Mouse (Mus musculus): ENCODE results near the gene 1700008O03Rik.

1700008O03Rik gene

DNA sequence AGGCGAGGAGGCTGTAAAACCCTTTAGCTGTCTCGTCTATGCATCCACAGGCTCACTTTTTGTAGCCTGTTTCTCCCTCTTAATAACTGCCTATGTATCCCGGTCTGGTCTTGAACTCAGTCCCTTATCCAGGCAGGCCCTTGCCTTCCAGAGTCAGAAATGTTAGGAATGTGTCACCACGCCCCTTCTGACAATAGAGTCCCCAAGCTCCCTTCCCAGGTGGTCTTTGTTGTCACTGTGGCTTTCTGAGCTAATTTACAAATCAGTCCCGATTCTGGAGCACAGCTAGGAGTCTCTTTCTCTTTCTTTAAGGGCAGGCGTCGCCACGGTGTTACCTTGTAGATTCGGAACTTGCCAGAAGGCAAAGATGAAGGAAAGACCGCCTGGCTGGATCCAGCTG is 10.4 kb downstream of the 1700008O03Rik start:
- no peak for DNase-seq (ENCODE audit: low spot score)

DNA sequence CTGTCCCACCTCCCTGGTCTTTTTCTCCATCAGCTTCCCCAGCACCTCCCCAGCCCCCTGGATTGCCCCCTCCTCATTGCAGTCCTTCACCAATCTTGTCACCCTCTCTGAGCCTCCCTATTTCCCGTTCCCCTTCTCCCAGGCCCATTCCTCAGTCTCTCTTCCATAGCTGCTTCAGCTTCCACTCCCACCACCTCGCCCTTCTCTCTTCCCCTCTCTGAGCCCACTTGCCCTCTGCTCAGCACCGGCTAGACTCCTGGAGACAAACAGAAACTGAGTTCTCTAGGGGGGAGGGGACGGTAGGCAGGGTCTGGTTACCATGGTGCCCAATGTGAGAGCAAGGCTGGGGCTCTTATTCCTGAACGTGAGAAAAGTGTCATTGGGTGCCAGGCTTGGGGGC is 10.9 kb downstream of the 1700008O03Rik start:
- no peak for DNase-seq (ENCODE audit: low spot score)

DNA sequence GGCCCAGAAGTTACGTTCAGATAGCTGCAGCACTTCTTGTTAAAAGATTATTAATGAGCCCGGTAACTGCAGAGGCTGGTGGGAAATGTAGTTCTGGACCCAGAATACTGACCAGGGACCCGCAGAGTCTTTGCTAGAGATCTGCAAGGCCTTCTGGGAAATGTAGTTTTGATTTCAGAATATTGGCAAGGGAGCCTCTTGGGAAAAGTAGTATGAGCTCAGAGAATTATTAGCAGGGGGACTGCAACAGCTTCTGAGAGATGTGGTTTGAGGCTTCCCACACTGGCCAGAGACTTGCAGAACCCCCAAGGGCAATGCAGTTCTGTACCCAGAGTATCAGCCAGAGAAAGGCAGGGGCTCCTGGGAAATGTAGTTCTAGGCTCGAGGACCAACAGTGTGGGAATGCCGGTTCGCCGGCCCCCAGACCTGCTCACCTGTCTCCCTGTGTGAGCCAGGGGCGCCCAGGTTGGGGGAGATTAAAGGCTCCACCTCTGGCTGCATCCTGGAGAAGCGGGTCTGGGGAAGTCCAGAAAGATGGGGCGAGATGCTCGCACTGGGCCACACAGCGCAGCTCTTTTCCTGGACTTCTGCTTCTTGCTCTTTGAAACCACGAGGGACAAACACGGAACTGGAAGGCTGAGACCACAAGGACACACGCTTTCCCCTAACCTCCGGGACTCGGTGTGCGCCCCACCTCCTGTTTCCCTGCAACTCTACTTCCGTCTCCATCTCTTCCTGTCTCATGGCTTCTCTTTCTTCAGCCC is 11.5 kb downstream of the 1700008O03Rik start:
- DNase-seq (ENCODE audit: low spot score), result peak; percentile 67

DNA sequence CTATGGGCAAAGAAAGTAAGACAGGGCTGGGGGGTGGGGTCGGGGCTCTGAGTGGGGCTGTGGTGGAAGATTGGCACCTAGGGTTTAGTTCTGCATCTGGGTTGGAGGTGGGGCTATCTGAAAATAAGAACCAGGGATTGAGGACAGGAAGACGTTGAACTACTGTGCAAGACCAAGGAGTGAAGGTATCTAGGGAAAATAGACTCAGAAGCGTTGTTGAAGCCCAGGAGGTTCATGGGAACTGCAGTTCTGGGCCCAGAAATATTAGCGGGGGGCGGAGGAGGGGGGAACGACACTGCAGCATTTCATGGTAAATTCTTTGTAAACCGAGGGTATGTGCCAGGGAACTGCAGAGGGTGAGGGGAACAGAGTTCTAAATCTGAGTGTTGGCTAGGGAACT is 12.2 kb downstream of the 1700008O03Rik start:
- DNase-seq (ENCODE audit: low spot score), result no peak

DNA sequence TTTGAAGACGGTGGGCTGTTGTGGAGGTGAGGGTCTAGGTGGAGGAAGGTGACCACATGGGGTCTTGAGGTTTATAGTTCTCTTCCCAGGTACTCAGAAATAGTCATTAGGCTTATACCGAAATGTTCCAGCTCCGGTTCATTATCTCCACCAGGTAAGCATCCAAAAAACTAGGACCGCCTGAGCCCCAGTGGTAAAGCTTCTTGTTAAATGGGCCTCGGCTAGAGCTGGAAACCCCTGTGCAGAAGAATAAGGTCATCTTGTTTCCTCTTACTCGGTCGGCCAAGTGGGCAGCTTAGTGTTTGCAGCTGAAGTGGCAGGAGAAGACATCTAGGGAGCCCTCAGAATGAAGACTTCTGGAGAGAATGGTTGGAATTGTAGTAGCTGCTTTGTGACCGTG is 12.9 kb downstream of the 1700008O03Rik start:
- no peak for DNase-seq (ENCODE audit: low spot score)

DNA sequence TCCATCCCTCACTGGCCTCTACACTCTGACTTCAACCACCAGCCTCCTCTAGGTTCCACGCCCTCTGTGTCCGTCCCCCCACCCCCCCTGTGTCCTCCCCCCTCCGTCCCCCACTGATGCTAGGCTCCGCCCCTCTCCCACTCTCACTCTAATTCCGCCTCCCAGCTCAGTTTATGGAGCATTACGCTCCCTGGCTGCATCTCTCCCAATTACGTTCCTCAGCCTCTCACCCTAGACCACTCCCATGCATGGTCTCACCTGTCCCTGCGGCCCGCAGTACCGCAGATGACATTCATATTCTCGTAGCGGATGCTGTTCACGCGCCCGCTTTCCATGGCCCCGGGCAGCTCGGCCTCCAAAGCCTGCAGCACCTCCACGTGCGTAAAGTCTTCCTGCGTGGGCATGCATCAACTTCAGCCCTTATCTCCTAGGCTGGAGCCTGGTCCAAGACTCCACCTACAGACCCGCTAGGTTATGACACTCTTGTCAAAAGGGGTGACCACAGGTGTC is 24.8 kb downstream of the 1700008O03Rik start:
- DNase-seq (ENCODE audit: low spot score), result no peak

DNA sequence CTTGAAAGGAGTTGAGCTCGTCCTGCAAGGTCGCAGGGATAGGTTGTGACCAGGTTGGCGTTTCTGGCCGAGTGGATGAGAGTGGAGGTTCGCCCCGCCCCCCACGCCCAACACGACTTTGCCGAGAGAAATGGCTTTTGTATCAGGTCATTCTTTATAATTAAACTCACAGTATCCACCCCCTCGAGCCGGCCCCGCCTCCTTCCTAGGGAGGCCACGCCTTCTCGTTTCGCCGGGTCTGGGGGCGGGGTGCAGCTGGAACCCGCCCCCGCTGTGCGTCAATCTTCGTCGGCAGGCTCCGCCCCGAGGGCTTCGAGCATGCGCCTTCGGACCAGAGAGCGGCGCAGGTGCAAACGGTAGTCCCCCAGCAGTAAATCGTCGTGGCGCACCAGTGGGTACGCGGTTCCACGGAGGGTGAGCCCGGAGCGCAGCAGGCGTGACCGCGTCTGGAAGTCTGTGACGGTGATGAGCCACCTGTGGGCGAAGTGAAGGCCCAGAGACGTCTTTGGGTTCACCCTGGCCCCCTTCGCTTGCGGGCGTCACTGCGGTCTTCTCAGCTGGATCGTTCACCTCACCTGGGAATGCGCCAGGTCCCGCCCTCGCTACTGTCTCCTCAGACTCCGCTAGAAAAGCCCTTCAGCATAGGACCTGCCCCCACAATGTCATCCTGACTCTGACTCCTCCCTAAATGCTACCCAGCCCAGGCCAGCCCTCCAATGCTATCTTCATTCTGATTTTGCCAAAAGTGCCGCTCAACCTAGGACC is 25.5 kb downstream of the 1700008O03Rik start:
- DNase-seq (ENCODE audit: low spot score), result peak; percentile 72

DNA sequence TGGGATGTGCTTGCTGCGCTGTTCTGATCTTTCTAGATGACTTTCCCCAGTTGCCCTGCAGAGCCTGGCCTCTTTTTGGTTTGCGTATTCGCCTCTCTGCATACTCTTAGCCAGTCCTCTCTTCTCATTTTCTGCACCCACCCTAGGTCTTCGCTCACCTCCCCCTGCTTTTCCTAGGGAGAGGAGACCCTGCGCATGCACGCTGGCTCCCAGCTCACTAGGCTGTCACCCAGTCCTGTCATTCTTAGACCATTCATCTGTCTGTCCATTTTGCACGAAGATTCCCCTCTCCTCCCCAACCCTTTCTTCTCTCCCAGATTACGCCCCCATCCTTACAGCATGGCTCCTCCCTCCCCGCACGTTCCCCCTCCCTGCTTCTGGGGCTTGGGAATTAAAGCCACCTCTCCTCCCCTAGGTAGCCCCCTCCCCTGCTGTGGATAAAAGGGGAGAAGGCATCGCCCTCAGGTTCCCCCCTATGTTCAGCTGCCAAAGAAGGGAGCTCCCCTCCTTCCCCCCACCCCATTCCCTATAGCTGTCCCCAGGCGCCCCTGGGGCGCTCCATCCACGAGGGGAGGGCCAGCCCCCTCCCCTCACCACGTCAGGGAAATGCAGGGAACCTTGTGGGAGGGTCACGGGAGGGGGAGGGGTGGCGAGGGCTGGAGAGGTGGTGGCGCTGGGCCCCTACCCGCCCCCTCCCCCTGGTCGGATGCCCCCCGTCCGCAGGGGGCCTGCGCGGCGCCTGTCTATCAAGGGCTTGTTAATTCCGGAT is 26.6 kb downstream of the 1700008O03Rik start:
- no peak for DNase-seq (ENCODE audit: low spot score)

DNA sequence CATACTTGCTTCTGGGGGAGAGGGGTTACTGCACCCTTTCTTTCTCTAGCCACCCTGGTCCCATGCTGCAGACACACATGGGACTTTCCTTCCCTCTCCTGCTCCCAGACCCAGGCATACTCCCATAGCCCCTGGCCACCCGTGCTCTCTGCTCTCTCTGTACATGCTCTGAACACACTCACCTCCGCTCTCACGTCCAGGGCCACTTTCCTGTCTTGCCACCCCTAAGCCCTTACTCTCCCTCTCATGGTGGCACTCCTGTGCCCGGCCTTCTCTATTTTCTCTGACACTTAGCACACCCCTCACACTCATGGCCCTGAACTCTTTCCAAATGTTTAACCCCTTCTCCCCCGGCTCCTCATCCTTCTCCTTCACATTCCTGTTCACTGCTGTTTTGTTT is 27.6 kb downstream of the 1700008O03Rik start:
- no peak for DNase-seq (ENCODE audit: low spot score)

DNA sequence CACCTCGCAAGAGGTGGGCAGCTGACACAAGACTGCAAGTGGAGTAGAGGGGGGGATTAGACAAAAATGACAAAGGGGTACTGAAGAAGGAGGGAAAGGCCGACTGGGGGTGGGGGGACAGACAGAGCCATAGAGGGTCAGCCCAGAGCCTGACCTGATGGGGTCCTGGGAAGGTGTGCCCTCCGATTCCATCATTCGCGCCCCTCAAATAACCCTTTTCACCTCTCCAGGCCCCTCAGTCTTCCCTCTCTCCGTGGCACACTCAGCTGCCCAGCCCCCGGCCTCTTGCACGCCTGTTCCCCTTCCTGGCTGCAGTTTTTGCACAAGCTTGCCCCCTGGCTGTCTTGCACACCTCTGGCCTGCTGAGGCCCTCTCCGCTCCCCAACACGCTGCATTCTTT is 28.1 kb downstream of the 1700008O03Rik start:
- no peak for DNase-seq (ENCODE audit: low spot score)

DNA sequence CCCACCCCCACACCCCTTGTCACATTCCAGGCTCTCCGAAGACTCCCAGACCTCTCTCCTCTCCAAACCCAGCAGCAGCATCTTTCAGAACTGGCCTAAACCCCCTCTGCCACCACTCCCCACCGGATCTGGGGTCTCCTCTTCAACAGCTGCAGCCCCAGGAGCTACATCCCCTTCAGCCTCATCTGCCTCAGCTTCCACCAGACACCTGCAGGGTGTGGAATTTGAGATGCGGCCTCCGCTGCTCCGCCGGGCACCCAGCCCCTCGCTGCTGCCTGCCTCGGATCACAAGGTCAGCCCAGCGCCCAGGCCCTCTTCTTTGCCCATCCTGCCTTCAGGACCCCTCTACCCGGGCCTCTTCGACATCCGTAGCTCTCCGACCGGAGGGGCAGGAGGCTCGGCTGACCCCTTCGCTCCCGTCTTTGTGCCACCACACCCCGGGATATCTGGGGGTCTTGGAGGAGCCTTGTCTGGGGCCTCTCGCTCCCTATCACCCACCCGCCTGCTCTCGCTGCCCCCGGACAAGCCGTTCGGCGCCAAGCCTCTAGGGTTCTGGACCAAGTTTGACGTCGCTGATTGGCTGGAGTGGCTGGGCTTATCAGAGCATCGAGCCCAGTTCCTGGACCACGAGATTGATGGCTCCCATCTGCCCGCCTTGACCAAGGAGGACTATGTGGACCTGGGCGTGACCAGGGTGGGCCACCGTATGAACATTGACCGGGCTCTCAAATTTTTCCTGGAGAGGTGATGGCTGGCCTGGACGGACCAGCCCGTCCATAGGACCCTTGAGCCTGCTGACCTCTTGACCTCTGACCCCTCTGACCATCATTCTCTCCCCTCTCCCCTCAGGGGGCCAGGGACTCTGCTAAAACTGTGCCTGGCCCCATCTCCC is 28.8 kb downstream of the 1700008O03Rik start:
- no peak for DNase-seq (ENCODE audit: low spot score)

DNA sequence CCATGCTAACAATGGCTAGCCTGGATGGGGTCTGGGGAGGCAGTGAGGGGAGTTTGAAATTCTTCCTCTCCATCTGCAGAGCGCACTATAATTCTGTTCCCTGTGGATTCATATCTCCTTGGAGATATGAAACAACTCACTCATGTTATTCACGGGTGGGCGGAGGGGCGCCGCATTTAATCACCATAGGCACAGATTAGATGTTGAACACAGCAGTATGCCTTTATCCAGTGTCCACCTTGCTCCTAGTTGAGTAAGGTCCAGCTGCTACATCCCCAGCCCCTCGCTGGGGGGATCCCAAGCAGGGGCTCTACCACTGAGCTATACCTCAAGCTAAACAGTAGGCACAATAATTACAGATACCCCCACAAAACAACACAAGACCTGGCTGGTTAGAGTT is 30.2 kb downstream of the 1700008O03Rik start:
- no peak for DNase-seq (ENCODE audit: low spot score)

DNA sequence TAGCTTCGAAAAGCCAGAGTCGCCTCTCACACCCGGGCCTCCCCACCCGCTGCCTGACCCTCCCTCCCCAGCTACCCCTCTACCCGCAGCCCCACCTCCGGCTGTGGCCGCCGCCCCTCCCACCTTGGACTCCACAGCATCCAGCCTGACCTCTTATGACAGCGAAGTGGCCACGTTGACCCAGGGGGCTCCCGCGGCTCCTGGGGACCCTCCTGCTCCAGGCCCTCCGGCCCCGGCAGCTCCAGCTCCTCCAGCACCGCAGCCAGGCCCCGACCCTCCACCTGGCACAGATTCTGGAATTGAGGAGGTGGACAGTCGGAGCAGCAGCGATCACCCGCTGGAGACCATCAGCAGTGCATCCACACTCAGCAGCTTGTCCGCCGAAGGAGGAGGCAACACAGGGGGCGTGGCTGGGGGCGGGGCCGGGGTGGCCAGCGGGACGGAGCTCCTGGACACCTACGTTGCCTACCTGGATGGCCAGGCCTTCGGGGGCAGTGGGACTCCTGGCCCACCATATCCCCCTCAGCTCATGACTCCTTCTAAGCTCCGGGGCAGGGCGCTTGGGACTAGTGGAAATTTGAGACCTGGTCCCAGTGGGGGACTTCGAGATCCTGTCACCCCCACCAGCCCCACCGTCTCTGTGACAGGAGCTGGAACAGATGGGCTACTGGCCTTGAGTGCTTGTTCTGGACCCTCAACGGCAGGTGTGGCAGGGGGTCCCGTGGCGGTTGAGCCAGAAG is 31.8 kb downstream of the 1700008O03Rik start:
- DNase-seq (ENCODE audit: low spot score), result no peak

DNA sequence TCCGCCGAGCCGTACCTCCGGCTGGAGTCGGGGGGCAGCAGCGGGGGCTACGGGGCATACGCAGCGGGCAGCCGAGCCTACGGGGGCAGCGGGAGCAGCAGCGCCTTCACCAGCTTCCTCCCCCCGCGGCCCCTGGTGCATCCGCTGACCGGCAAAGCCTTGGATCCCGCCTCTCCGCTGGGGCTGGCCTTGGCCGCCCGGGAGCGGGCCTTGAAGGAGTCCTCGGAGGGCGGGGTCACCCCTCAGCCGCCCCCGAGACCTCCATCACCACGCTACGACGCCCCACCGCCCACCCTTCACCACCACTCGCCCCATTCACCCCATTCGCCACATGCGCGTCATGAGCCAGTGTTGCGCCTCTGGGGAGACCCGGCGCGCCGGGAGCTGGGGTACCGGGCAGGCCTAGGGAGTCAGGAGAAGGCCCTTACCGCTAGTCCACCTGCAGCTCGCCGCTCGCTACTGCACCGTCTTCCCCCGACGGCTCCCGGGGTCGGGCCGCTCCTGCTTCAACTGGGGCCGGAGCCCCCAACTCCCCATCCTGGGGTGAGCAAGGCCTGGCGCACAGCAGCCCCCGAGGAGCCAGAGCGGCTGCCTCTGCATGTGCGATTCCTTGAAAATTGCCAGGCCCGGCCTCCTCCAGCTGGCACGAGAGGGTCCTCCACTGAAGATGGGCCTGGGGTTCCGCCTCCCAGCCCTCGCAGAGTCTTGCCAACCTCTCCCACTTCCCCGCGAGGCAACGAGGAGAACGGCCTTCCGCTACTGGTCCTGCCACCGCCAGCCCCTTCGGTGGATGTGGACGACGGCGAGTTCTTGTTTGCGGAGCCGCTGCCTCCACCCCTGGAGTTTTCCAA is 32.6 kb downstream of the 1700008O03Rik start:
- DNase-seq (ENCODE audit: low spot score), result no peak

DNA sequence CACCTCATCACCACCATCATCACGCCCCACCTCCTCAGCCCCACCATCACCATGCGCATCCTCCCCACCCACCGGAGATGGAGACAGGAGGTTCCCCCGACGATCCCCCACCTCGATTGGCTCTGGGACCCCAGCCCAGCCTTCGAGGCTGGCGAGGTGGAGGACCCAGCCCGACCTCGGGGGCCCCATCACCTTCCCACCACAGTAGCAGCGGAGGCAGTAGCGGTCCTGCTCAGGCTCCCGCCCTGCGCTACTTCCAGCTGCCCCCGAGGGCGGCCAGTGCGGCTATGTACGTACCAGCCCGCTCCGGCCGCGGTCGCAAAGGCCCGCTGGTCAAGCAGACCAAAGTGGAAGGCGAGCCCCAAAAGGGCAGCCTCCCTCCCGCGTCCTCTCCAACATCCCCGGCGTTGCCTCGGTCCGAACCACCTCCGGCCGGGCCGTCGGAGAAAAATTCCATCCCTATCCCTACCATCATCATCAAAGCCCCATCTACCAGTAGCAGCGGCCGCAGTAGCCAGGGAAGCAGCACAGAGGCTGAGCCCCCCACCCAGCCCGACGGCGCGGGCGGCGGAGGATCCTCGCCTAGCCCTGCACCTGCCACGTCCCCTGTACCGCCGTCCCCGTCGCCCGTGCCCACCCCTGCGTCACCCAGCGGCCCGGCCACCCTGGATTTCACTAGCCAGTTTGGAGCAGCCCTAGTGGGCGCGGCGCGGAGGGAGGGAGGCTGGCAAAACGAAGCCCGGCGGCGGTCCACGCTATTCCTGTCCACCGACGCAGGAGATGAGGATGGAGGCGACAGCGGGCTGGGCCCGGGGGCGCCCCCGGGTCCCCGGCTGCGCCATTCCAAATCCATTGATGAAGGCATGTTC is 33.5 kb downstream of the 1700008O03Rik start:
- DNase-seq (ENCODE audit: low spot score), result no peak

DNA sequence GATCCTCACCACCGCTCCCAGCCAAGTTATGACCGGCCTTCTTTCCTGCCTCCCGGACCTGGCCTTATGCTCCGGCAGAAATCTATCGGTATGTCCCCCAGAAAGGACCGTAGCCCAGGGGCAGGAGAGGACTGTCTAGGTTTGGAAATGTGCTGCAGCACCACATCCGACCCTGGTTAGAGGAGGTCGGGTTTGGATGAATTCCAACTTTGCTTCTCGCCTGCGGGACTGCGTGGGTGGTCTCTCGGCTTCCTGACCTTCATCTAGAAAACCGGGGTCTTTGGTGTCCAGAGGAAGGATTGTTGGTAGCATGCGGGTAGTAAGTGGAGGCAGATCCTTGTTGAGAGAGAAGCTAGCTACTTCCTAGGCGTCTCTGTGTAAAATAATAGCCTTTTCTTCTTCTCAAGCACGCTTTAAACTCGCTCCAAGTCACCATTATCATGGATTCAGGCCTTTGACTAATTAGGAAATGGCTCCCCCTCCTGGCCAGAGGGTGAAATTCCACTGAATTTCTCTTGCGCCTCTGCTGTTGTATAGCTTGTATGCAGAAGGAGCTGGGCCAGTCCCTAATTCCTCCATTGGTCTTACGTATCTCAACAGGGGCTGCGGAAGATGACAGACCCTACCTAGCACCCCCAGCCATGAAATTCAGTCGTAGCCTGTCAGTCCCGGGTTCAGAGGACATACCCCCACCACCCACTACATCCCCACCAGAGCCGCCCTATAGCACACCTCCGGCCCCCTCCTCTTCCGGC is 34.5 kb downstream of the 1700008O03Rik start:
- peak; percentile 77 for DNase-seq (ENCODE audit: low spot score)

DNA sequence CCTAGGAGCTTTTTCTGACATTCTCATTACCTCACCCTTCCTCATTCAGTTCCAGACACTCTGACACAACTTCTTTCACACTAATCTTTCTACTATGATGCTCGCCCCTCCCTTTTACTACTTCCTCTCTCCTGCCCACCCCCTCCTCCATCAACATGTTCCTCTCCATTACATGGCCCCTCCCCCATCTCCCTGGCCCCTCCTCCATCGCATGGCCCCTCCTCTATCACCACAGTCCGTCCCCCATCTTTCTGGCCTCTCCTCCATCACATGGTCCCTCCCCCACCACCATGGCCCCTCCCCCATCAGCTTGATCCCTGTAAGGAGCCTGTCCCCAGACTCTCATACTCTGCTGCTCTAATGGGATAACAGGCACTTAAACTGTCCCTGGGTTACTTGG is 36.6 kb downstream of the 1700008O03Rik start:
- DNase-seq (ENCODE audit: low spot score), result no peak

DNA sequence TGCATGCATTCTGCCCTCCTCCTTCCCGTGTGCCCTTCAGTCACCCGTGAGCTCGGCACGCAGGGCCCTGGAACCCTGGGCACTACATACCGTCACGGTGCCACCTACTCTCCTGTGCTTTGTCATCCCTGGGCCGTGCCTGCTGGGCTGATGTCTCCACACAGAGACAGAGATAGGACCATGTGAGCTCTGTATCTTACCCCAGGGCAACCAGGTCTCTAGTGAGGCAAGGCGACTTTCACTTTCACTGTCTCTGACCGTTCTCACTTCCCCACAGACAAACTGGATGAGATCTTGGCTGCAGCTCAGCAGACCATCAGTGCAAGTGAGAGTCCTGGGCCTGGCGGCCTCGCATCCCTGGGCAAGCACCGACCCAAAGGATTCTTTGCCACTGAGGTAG is 41.0 kb downstream of the 1700008O03Rik start:
- DNase-seq (ENCODE audit: low spot score), result no peak

Measured in c-Kit-positive CD71-positive TER-119-positive erythroid progenitor cells, embryonic 14.5 days (primary cell).